Mouse (Mus musculus): Measurements from ENCODE around the gene Mrfap1.
A peak's percentile ranks its signal among the peaks of the same experiment; 100 is the strongest.

The Mrfap1 gene

GRCm38 (mm10) chr5:36796296-36797014 is at the start of gene Mrfap1:
TSS of gene Mrfap1 (minus strand) at chr5:36796772.
- peak; percentile 94 to 95 for DNase-seq

- no peak for DNase-seq
These were observed 47.9 kb upstream of the Mrfap1 start for GRCm38 (mm10) chr5:36844490-36844889.

GRCm38 (mm10) chr5:36841701-36842100 is 45.1 kb upstream of the Mrfap1 start:
- no peak for DNase-seq

GRCm38 (mm10) chr5:36840092-36840491 is 43.5 kb upstream of the Mrfap1 start:
- peak in 1 of 2 experiments; percentile 16 for DNase-seq

- no peak for DNase-seq
These were observed 43.0 kb upstream of the Mrfap1 start for GRCm38 (mm10) chr5:36839602-36840001.

GRCm38 (mm10) chr5:36839032-36839431 is 42.5 kb upstream of the Mrfap1 start:
- peak; percentile 78 to 80 for DNase-seq

- DNase-seq, result peak; percentile 89 to 92
These were observed 39.4 kb upstream of the Mrfap1 start for GRCm38 (mm10) chr5:36835933-36836332.

GRCm38 (mm10) chr5:36831272-36831671 is 34.7 kb upstream of the Mrfap1 start:
- DNase-seq, result peak; percentile 37 to 56

- DNase-seq, result peak; percentile 92 to 93
These were observed 33.6 kb upstream of the Mrfap1 start, which contains the start of gene Man2b2 for GRCm38 (mm10) chr5:36829913-36830879. TSS of gene Man2b2 (minus strand) at chr5:36830653.

GRCm38 (mm10) chr5:36829098-36829497 is 32.5 kb upstream of the Mrfap1 start:
- no peak for DNase-seq

- DNase-seq, result no peak
These were observed 26.3 kb upstream of the Mrfap1 start for GRCm38 (mm10) chr5:36822907-36823306.

GRCm38 (mm10) chr5:36820142-36820541 is 23.6 kb upstream of the Mrfap1 start:
- peak; percentile 69 to 72 for DNase-seq

GRCm38 (mm10) chr5:36819742-36820141 is 23.2 kb upstream of the Mrfap1 start:
- no peak for DNase-seq

GRCm38 (mm10) chr5:36817738-36818137 is 21.2 kb upstream of the Mrfap1 start:
- DNase-seq, result no peak

GRCm38 (mm10) chr5:36814554-36814953 is 18.0 kb upstream of the Mrfap1 start:
- no peak for DNase-seq

GRCm38 (mm10) chr5:36811413-36811812 is 14.8 kb upstream of the Mrfap1 start:
- DNase-seq, result peak; percentile 73 to 80

GRCm38 (mm10) chr5:36810634-36811033 is 14.1 kb upstream of the Mrfap1 start:
- DNase-seq, result no peak

GRCm38 (mm10) chr5:36809123-36809522 is 12.6 kb upstream of the Mrfap1 start:
- DNase-seq, result no peak

- DNase-seq, result no peak
These were observed 10.5 kb upstream of the Mrfap1 start for GRCm38 (mm10) chr5:36807106-36807505.

- no peak for DNase-seq
These were observed 719 bp upstream of the Mrfap1 start for GRCm38 (mm10) chr5:36797291-36797690.

- peak; percentile 68 to 70 for DNase-seq
These were observed 801 bp downstream of the Mrfap1 start for GRCm38 (mm10) chr5:36795647-36796295.

GRCm38 (mm10) chr5:36791861-36792260 is 4.7 kb downstream of the Mrfap1 start:
- DNase-seq, result no peak

GRCm38 (mm10) chr5:36786052-36786451 is 10.5 kb downstream of the Mrfap1 start:
- DNase-seq, result no peak
